Mouse (Mus musculus) hindbrain, embryonic 14.5 days (tissue): ENCODE measurements around the gene Adamtsl5. TPM values are rescaled to one million over a fixed set of nuclear protein-coding genes. Genes with fewer than 3 reads are reported as not detected.

ENCODE experiments used
- ATAC-seq: fragments of 200-750 bp; cut with Nextera tagmentation; 2 replicates; pipeline ENCODE4 v1.8.0; 2017; ENCODE audit warnings: moderate number of reproducible peaks, mild to moderate bottlenecking, moderate TSS enrichment, moderate library complexity; ENCODE audit not compliant: low FRiP score
- DNase-seq: peaks from one replicate; pipeline ENCODE4 v3.0.0-alpha.2; 2015; ENCODE audit warnings: low spot score
- H3K27ac ChIP-seq: fragments of 300-500 bp; sonication (generic); 2 replicates; pipeline ENCODE4 v1.5.1; 2014; ENCODE audit warnings: mild to moderate bottlenecking, moderate library complexity
- H3K27me3 ChIP-seq: fragments of 300-500 bp; sonication (generic); 2 replicates; pipeline ENCODE4 v1.6.1; 2014; ENCODE audit warnings: mild to moderate bottlenecking, low read length, mixed read lengths; ENCODE audit not compliant: control insufficient read depth, insufficient read depth
- H3K36me3 ChIP-seq: fragments of 300-500 bp; sonication (generic); replicated peaks from 2 replicates; pipeline ENCODE4 v1.6.1; 2014; ENCODE audit not compliant: control insufficient read depth, insufficient read depth
- H3K4me1 ChIP-seq: fragments of 300-500 bp; sonication (generic); replicated peaks from 2 replicates; pipeline ENCODE4 v1.6.1; 2014; ENCODE audit warnings: antibody characterized with exemption, low read length, mixed read lengths; ENCODE audit not compliant: control insufficient read depth, insufficient read depth
- H3K4me2 ChIP-seq: fragments of 300-500 bp; sonication (generic); replicated peaks from 2 replicates; pipeline ENCODE4 v1.6.1; 2014; ENCODE audit warnings: mild to moderate bottlenecking, moderate library complexity
- H3K4me3 ChIP-seq: fragments of 300-500 bp; sonication (generic); replicated peaks from 2 replicates; pipeline ENCODE4 v1.5.1; 2014; ENCODE audit warnings: mild to moderate bottlenecking, low read length
- H3K9ac ChIP-seq: fragments of 300-500 bp; sonication (generic); 2 replicates; pipeline ENCODE4 v1.6.1; 2014
- H3K9me3 ChIP-seq: fragments of 300-500 bp; sonication (generic); 2 replicates; pipeline ENCODE4 v1.6.1; 2016; ENCODE audit warnings: low read length; ENCODE audit not compliant: control insufficient read depth
- WGBS: fragments of 180-500 bp; shearing (Covaris S2); extraction: QIAGEN DNeasy Blood & Tissue Kit; methylation state at CpG from one replicate; pipeline ENCODE4 v1.1.7; 2014; 5-methylcytosine and 5-hydroxymethylcytosine counted together
- polyA plus RNA-seq: library from polyadenylated mRNA; unstranded; fragments of >200 nt; fragmentation: Nextera tagmentation; extraction: Ambion mirVana; gene quantifications from 2 replicates; pipeline ENCODE4 v1.2.1, GENCODE M21; 2014

Adamtsl5 gene
- polyA plus RNA-seq, 1 experiment from 2014 or later, result 0.84 TPM

DNA sequence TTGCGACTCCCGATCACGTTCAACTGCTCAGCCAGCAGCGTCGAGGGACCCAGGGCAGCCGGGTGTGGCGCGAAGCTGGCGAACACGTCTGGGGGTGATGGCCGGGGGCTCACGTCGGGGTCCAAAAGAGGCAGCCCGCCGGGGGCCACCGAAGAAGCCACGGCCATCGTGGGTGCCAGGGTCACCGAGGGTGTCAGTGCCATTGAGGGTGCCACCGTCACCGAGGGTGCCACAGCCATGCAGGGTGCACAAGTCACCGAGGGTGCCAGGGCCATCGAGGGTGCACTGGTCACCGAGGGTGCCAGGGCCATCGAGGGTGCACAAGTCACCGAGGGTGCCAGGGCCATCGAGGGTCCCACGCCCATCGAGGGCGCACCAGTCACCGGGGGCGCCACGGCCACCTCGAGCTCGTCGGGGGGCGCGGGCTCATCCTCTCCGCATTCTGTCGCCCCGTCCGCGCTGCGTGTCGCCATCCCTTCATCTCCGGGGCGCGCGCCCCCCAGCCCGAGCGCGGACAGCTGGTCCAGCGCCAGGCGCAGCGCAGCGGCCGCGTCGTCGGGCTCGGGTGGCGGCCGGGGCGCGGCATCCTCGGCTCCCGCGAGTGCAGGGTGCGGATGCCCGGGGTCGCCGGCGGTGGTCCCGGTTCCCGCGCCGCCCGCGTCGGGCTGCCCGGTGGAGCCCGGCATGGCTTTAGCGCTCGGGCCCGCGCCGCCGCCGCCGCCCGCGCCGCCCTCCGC, 38.7 kb upstream of the Adamtsl5 start:
- ATAC-seq (no peak), DNase-seq (no peak)
- H3K27me3 ChIP-seq, result no peaks in the 10 kb centered on the region
- WGBS, result under 1% methylated on average over 78 of the region's 94 CpGs
- H3K36me3 ChIP-seq, result peaks cover 47% of the 10 kb centered on the region
- peak overlapping the region; percentile 99 for H3K9ac ChIP-seq
- peak overlapping the region; percentile 96 for H3K4me2 ChIP-seq
- no peaks in the 10 kb centered on the region for H3K9me3 ChIP-seq
- peak overlapping the region; percentile 98 for H3K27ac ChIP-seq
- H3K4me1 ChIP-seq, result peaks cover 31% of the 10 kb centered on the region
- peak overlapping the region; percentile 98 for H3K4me3 ChIP-seq

DNA sequence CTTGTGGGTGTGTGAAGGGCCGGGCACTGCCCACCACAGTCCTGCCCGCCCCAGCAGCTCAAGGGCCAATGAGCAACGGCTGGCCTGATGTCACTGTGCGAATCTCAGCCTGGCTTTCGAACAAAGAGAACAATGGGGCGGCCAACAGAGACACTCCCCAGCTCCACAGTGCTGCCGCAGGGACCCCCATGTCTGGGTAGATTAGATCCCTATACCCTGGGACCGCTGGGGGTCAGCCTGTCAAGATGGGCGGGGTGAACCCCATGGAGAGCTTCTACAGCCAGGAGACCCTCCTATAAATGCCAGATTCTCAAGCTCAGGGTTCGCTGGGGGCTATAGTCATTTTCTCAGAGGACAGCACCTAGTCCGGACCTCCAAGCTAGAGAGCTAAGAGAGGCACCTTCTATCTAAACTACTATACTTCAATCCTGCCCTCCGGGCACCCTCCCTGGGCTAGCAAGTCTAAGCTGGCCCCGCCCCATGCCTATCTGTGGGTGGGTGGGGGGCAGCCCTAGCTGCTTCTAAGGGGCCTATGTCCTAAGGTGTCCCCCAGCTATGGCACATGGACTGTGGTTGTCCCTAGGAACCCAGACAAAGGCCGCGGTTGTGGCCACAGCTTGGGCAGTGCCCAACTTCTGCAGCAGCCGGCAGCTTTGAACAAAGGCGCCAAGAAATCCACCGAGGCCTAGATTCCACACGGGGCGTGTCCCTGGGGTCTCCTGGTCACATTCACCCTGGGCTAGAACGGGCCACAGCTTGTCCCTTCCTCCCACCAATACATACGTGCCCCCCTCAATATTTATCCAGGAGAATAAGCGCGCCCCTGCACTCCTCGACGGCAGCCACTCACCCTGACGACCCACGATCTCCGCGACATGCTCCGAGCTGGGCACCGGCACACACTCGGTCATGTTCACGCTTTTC, 37.9 kb upstream of the Adamtsl5 start:
- H3K9ac ChIP-seq, result peak overlapping the region; percentile 99
- no peaks in the 10 kb centered on the region for H3K27me3 ChIP-seq
- no peaks in the 10 kb centered on the region for H3K9me3 ChIP-seq
- ATAC-seq (peak; percentile 69), DNase-seq (peak; percentile 73)
- peak overlapping the region; percentile 98 for H3K27ac ChIP-seq
- under 1% methylated on average over 34 of the region's 34 CpGs for WGBS
- H3K36me3 ChIP-seq, result peaks cover 47% of the 10 kb centered on the region
- peak overlapping the region; percentile 96 for H3K4me2 ChIP-seq
- peak overlapping the region; percentile 98 for H3K4me3 ChIP-seq
- H3K4me1 ChIP-seq, result peaks cover 31% of the 10 kb centered on the region

DNA sequence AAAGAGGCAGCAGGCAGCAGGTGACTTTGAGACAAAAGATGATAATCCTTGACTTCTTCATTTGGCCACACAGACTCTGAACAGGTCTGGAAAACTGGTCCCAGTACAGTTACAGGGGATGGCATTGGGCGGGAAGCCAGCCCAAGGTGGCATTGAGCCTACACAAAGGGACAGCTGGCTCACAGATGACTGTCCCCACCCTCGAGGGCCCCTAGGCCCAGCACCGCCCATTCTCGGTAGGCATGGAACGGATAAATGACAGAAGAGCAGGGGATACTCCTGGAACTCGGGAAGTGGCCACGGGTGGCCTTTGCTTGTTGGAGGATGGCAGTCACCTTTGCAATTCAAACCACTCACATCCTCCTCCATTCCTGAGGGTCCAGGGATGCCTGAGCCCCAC, 37.1 kb upstream of the Adamtsl5 start:
- Histone ChIP-seq H3K9ac (peak overlapping the region; percentile 99), H3K4me3 (peak overlapping the region; percentile 98), H3K4me2 (peak overlapping the region; percentile 96), H3K36me3 (peaks cover 46% of the 10 kb centered on the region), H3K9me3 (no peaks in the 10 kb centered on the region), H3K4me1 (peaks cover 31% of the 10 kb centered on the region), H3K27me3 (no peaks in the 10 kb centered on the region), H3K27ac (peak overlapping the region; percentile 98)
- no peak for ATAC-seq
- WGBS, result 4% methylated on average over 7 of the region's 7 CpGs
- DNase-seq, result peak; percentile 36

DNA sequence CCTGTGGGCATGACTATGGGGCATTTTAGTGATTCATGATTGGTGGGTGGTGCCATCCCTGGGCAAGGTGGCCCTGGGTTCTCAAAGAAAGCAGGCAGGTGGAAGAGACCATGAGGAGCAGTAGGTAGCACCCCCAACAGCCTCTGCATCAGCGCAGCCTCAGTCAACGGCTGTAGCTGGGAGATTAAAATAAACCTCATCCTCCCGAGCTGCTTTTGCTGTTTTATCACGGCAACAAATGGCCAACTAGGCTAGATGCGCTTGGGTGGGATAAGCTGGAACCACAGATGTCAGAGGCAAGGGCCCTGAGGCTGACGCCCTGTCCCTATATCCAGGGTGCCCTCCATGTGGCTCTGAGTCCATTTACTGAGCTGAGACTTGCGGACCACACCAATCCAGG, 36.5 kb upstream of the Adamtsl5 start:
- no peak for DNase-seq
- H3K4me2 ChIP-seq, result peak overlapping the region; percentile 96
- WGBS, result 47% methylated on average over 7 of the region's 7 CpGs
- H3K27me3 ChIP-seq, result no peaks in the 10 kb centered on the region
- peaks cover 31% of the 10 kb centered on the region for H3K4me1 ChIP-seq
- peak overlapping the region; percentile 99 for H3K9ac ChIP-seq
- peak overlapping the region; percentile 98 for H3K4me3 ChIP-seq
- H3K36me3 ChIP-seq, result peaks cover 52% of the 10 kb centered on the region
- no peaks in the 10 kb centered on the region for H3K9me3 ChIP-seq
- peak overlapping the region; percentile 98 for H3K27ac ChIP-seq
- ATAC-seq, result no peak

DNA sequence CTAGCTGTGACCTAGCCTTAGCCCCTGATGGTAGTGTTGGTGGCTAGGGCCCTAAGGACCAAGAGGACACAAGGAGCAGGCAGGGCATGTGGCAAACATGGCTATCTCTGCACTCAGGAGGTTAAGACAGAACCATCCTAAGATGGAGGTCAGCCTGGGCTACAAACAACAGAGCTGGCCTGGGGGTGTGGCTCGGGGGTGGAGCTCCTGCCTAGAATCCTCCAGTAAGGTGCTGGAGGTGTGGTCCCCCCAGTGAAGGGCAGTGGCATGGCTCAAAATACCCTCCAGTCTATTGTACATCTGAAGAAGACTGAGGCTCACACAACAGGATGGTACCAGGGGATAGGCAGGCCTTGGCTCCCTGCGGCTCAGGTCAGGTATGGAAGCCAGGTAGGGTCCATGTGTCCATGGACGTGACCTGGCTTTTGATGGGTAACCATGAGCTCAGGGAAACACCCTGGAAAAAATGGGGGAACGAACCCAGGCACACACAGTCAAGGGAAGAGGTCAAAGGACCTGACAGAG, 36.0 kb upstream of the Adamtsl5 start:
- Histone ChIP-seq H3K9me3 (no peaks in the 10 kb centered on the region), H3K4me1 (peaks cover 31% of the 10 kb centered on the region), H3K36me3 (peaks cover 56% of the 10 kb centered on the region), H3K4me3 (peak overlapping the region; percentile 98), H3K27ac (peak overlapping the region; percentile 44; the same call in 1 of the 2 replicates), H3K27me3 (no peaks in the 10 kb centered on the region), H3K4me2 (peak overlapping the region; percentile 96), H3K9ac (peak overlapping the region; percentile 99)
- 81% methylated on average over 4 of the region's 4 CpGs for WGBS
- no peak for DNase-seq
- ATAC-seq, result no peak

DNA sequence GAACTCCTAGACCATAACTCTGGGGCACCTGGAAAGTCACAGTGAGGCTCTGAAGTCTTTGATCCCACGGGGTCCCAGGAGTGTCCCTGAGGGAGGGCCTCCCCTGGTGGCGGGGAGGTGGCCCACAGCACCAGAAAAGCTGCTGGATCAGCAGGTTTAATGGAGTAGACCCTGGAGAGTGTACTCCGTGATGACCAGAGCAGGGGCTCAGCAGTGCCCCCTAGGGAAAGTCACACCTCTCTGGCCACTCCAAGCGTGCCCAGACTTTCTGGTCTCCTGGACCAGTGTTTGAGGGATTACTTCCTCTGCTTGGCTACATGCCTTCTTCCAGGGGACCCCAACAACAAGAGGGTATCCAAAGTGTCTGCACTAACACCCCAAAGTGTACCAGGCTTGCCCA, 35.2 kb upstream of the Adamtsl5 start:
- no peaks in the 10 kb centered on the region for H3K9me3 ChIP-seq
- peaks cover 30% of the 10 kb centered on the region for H3K4me1 ChIP-seq
- peak overlapping the region; percentile 96 for H3K4me2 ChIP-seq
- H3K9ac ChIP-seq, result peak overlapping the region; percentile 99; the same call in 1 of the 2 replicates
- WGBS, result 58% methylated on average over 4 of the region's 4 CpGs
- DNase-seq (no peak), ATAC-seq (no peak)
- peaks cover 56% of the 10 kb centered on the region for H3K36me3 ChIP-seq
- H3K27ac ChIP-seq, result no peak overlapping the region
- H3K4me3 ChIP-seq, result peak overlapping the region; percentile 98
- no peaks in the 10 kb centered on the region for H3K27me3 ChIP-seq

DNA sequence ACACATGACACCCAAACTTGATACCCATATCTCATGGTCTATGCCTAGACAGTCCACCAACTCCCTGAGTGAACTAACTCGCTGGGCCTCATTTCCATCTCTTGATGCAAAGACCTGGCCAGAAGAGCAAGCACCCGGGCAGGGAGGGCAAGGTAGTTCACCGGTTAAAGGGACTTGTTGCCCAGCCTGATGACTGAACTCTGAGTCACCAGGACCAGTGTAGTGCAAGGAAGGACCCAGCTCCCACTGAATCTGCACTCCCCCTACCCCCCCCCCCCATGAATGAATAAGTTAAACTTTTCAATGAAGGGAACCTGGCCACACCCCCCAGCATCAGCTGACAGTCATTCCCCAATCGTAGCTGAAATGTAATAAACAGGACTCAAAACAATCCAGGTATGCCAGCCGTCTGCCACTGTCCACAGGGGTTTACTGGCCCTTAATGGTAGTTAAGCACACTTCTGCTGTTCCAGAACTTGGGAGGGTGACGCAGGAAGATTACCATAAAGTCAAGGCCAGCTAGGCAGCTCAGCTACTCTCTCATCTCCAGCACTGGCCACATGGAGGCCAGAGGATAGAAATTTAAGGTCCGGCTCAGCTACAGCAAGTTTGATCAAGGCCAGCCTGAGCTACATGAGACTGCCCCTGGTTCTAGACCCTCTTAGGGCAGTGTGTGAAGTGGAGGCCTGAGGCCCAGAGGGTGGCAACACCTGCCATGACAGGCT, 34.6 kb upstream of the Adamtsl5 start:
- peak overlapping the region; percentile 98 for H3K4me3 ChIP-seq
- H3K27me3 ChIP-seq, result no peaks in the 10 kb centered on the region
- no peak overlapping the region for H3K27ac ChIP-seq
- peak overlapping the region; percentile 99; the same call in 1 of the 2 replicates for H3K9ac ChIP-seq
- 79% methylated on average over 7 of the region's 7 CpGs for WGBS
- no peaks in the 10 kb centered on the region for H3K9me3 ChIP-seq
- H3K4me1 ChIP-seq, result peaks cover 24% of the 10 kb centered on the region
- peak overlapping the region; percentile 96 for H3K4me2 ChIP-seq
- no peak for DNase-seq
- no peak for ATAC-seq
- peaks cover 56% of the 10 kb centered on the region for H3K36me3 ChIP-seq

DNA sequence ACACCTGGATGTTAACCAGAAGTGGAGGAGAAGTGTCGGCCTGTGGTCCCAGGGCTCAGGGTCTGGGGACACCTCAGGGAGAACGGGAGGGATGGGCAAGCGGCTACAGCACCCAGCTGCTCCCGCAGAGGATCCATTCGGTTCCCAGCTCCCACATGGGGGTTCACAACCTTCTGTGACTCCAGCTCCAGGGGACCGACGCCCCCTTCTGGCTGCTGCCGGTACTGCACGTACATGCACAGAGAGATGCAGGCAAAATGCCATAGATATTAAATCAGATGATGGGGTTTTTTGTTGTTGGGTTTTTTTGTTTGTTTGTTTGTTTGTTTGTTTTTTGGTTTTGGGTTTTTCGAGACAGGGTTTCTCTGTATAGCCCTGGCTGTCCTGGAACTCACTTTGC, 29.5 kb upstream of the Adamtsl5 start:
- Histone ChIP-seq H3K4me1 (0 out of 2 replicates have a peak, but pooled peaks cover under 1% of the 10 kb centered on the region), H3K36me3 (peaks cover 33% of the 10 kb centered on the region), H3K27ac (no peak overlapping the region), H3K4me3 (no peak overlapping the region), H3K9me3 (no peaks in the 10 kb centered on the region), H3K9ac (no peak overlapping the region), H3K27me3 (no peaks in the 10 kb centered on the region), H3K4me2 (no peak overlapping the region)
- 51% methylated on average over 10 of the region's 10 CpGs for WGBS
- no peak for ATAC-seq
- DNase-seq, result no peak
